Mouse (Mus musculus): ENCODE measurements around the gene Arfip1.
A peak's percentile ranks its signal among the peaks of the same experiment; 100 is the strongest.
"Not testable (repeated sequence)": the region's sequence is repeated elsewhere in the genome, so short reads cannot be mapped to it uniquely, and the experiment has no call there.

The Arfip1 gene

GRCm38 (mm10) chr3:84570501-84570900, 11.9 kb downstream of the Arfip1 start:
- no peak for DNase-seq (ENCODE audit: low spot score in 2 of 2)

GRCm38 (mm10) chr3:84569587-84569986, 12.8 kb downstream of the Arfip1 start:
- no peak for DNase-seq (ENCODE audit: low spot score in 2 of 2)

GRCm38 (mm10) chr3:84568540-84568939, 13.9 kb downstream of the Arfip1 start:
- DNase-seq (ENCODE audit: low spot score in 2 of 2) = no peak

- no peak for DNase-seq (ENCODE audit: low spot score in 2 of 2)
Measured at GRCm38 (mm10) chr3:84563415-84563814, 19.0 kb downstream of the Arfip1 start.

GRCm38 (mm10) chr3:84562911-84563310, 19.5 kb downstream of the Arfip1 start:
- DNase-seq (ENCODE audit: low spot score in 2 of 2) = not testable (repeated sequence)

GRCm38 (mm10) chr3:84558301-84558700, 24.1 kb downstream of the Arfip1 start:
- no peak for DNase-seq (ENCODE audit: low spot score in 2 of 2)

GRCm38 (mm10) chr3:84555780-84556179, 26.6 kb downstream of the Arfip1 start:
- no peak for DNase-seq (ENCODE audit: low spot score in 2 of 2)

GRCm38 (mm10) chr3:84547177-84547576, 35.2 kb downstream of the Arfip1 start:
- peak; percentile 45 to 48 for DNase-seq (ENCODE audit: low spot score in 2 of 2)

- DNase-seq (ENCODE audit: low spot score in 2 of 2) = peak; percentile 23 to 43
Measured at GRCm38 (mm10) chr3:84542450-84542849, 40.0 kb downstream of the Arfip1 start.

- DNase-seq (ENCODE audit: low spot score in 2 of 2) = no peak
Measured at GRCm38 (mm10) chr3:84541881-84542280, 40.5 kb downstream of the Arfip1 start.

GRCm38 (mm10) chr3:84540640-84541039, 41.8 kb downstream of the Arfip1 start:
- no peak for DNase-seq (ENCODE audit: low spot score in 2 of 2)

GRCm38 (mm10) chr3:84536987-84537386, 45.4 kb downstream of the Arfip1 start:
- DNase-seq (ENCODE audit: low spot score in 2 of 2) = no peak

- DNase-seq (ENCODE audit: low spot score in 2 of 2) = no peak
Measured at GRCm38 (mm10) chr3:84533227-84533626, 49.2 kb downstream of the Arfip1 start.

GRCm38 (mm10) chr3:84529021-84529420, 53.4 kb downstream of the Arfip1 start:
- no peak for DNase-seq (ENCODE audit: low spot score in 2 of 2)

- DNase-seq (ENCODE audit: low spot score in 2 of 2) = no peak
Measured at GRCm38 (mm10) chr3:84524952-84525351, 57.5 kb downstream of the Arfip1 start.

- DNase-seq (ENCODE audit: low spot score in 2 of 2) = no peak
Measured at GRCm38 (mm10) chr3:84516163-84516562, 66.3 kb downstream of the Arfip1 start.

- DNase-seq (ENCODE audit: low spot score in 2 of 2) = no peak
Measured at GRCm38 (mm10) chr3:84512774-84513515, 69.5 kb downstream of the Arfip1 start.

GRCm38 (mm10) chr3:84505193-84505592, 77.2 kb downstream of the Arfip1 start:
- DNase-seq (ENCODE audit: low spot score in 2 of 2) = no peak

- DNase-seq (ENCODE audit: low spot score in 2 of 2) = peak in 1 of 2 experiments; percentile 4
Measured at GRCm38 (mm10) chr3:84504291-84504690, 78.1 kb downstream of the Arfip1 start.

GRCm38 (mm10) chr3:84502101-84502500, 80.3 kb downstream of the Arfip1 start:
- no peak for DNase-seq (ENCODE audit: low spot score in 2 of 2)

- DNase-seq (ENCODE audit: low spot score in 2 of 2) = no peak
Measured at GRCm38 (mm10) chr3:84500491-84500890, 81.9 kb downstream of the Arfip1 start.

GRCm38 (mm10) chr3:84497718-84498117, 84.7 kb downstream of the Arfip1 start:
- DNase-seq (ENCODE audit: low spot score in 2 of 2) = no peak

- DNase-seq (ENCODE audit: low spot score in 2 of 2) = no peak
Measured at GRCm38 (mm10) chr3:84492657-84493056, 89.8 kb downstream of the Arfip1 start.

- no peak for DNase-seq (ENCODE audit: low spot score in 2 of 2)
Measured at GRCm38 (mm10) chr3:84492148-84492547, 90.3 kb downstream of the Arfip1 start.
